Mouse (Mus musculus) forebrain, embryonic 11.5 days (tissue): ENCODE results near the gene Cse1l. TPM values are rescaled to one million over a fixed set of nuclear protein-coding genes. Genes with fewer than 3 reads are reported as not detected.

Experiments used
- ATAC-seq: fragments of 200-750 bp; cut with Nextera tagmentation; replicated peaks from 2 replicates; pipeline ENCODE4 v1.8.0; 2017; ENCODE audit warnings: moderate TSS enrichment; ENCODE audit not compliant: low FRiP score
- DNase-seq: peaks from one replicate; pipeline ENCODE4 v3.0.0-alpha.2; 2017; ENCODE audit warnings: low spot score
- H3K27ac ChIP-seq: fragments of 300-500 bp; sonication (generic); 2 replicates; pipeline ENCODE4 v1.5.1; 2014; ENCODE audit warnings: low read depth, low read length
- H3K27me3 ChIP-seq: fragments of 300-500 bp; sonication (generic); 2 replicates; pipeline ENCODE4 v1.6.1; 2014; ENCODE audit warnings: mild to moderate bottlenecking, low read length, mixed read lengths; ENCODE audit not compliant: control insufficient read depth, insufficient read depth
- H3K36me3 ChIP-seq: fragments of 300-500 bp; sonication (generic); 2 replicates; pipeline ENCODE4 v1.6.1; 2014; ENCODE audit warnings: mild to moderate bottlenecking, low read length, moderate library complexity, mixed read lengths; ENCODE audit not compliant: control insufficient read depth, insufficient read depth
- H3K4me1 ChIP-seq: fragments of 300-500 bp; sonication (generic); replicated peaks from 2 replicates; pipeline ENCODE4 v1.6.1; 2014; ENCODE audit warnings: low read length, mixed read lengths; ENCODE audit not compliant: control insufficient read depth, insufficient read depth
- H3K4me2 ChIP-seq: fragments of 300-500 bp; sonication (generic); 2 replicates; pipeline ENCODE4 v1.6.1; 2014; ENCODE audit warnings: low read depth, mild to moderate bottlenecking, low read length, moderate library complexity, mixed read lengths; ENCODE audit not compliant: severe bottlenecking
- H3K4me3 ChIP-seq: fragments of 300-500 bp; sonication (generic); 2 replicates; pipeline ENCODE4 v1.5.1; 2014; ENCODE audit warnings: low read depth, low read length
- H3K9ac ChIP-seq: fragments of 300-500 bp; sonication (generic); 2 replicates; pipeline ENCODE4 v1.6.1; 2014; ENCODE audit warnings: low read length
- H3K9me3 ChIP-seq: fragments of 300-500 bp; sonication (generic); 2 replicates; pipeline ENCODE4 v1.6.1; 2016; ENCODE audit warnings: low read length, mixed read lengths; ENCODE audit not compliant: control insufficient read depth
- WGBS: fragments of 180-500 bp; shearing (Covaris S2); extraction: QIAGEN DNeasy Blood & Tissue Kit; methylation state at CpG from one replicate; pipeline ENCODE4 v1.1.7; 2014; 5-methylcytosine and 5-hydroxymethylcytosine counted together
- polyA plus RNA-seq: library from polyadenylated mRNA; unstranded; fragments of >200 nt; fragmentation: Nextera tagmentation; extraction: Ambion mirVana; gene quantifications from 2 replicates; pipeline ENCODE4 v1.2.1, GENCODE M21; 2014

Cse1l gene
- polyA plus RNA-seq, 1 experiment from 2014 or later, result 240 TPM

GRCm38 (mm10) chr2:166909729-166910128, 3.9 kb downstream of the Cse1l start:
- 98% methylated on average over 3 of the region's 3 CpGs for WGBS
- no peak overlapping the region for H3K27ac ChIP-seq
- no peaks in the 10 kb centered on the region for H3K9me3 ChIP-seq
- no peaks in the 10 kb centered on the region for H3K36me3 ChIP-seq
- ATAC-seq (no peak), DNase-seq (no peak)
- no peak overlapping the region for H3K4me2 ChIP-seq
- peaks cover 6% of the 10 kb centered on the region; the same call in 1 of the 2 replicates for H3K4me1 ChIP-seq
- H3K9ac ChIP-seq, result no peak overlapping the region
- no peak overlapping the region for H3K4me3 ChIP-seq
- no peaks in the 10 kb centered on the region for H3K27me3 ChIP-seq

GRCm38 (mm10) chr2:166910536-166910935, 4.7 kb downstream of the Cse1l start:
- no peak overlapping the region for H3K4me3 ChIP-seq
- H3K36me3 ChIP-seq, result no peaks in the 10 kb centered on the region
- H3K27ac ChIP-seq, result no peak overlapping the region
- H3K9me3 ChIP-seq, result no peaks in the 10 kb centered on the region
- H3K9ac ChIP-seq, result no peak overlapping the region
- no peak overlapping the region for H3K4me2 ChIP-seq
- no peak for ATAC-seq
- no peaks in the 10 kb centered on the region for H3K27me3 ChIP-seq
- no peak for DNase-seq
- peaks cover 6% of the 10 kb centered on the region; the same call in 1 of the 2 replicates for H3K4me1 ChIP-seq
- 95% methylated on average over 8 of the region's 8 CpGs for WGBS

- no peak overlapping the region for H3K4me2 ChIP-seq
- H3K27me3 ChIP-seq, result no peaks in the 10 kb centered on the region
- no peak overlapping the region for H3K4me3 ChIP-seq
- no peaks in the 10 kb centered on the region for H3K9me3 ChIP-seq
- H3K27ac ChIP-seq, result no peak overlapping the region
- 93% methylated on average over 2 of the region's 2 CpGs for WGBS
- no peak overlapping the region for H3K9ac ChIP-seq
- DNase-seq (no peak), ATAC-seq (no peak)
- peaks cover 11% of the 10 kb centered on the region; the same call in 1 of the 2 replicates for H3K36me3 ChIP-seq
- no peaks in the 10 kb centered on the region for H3K4me1 ChIP-seq
These were observed 18.1 kb downstream of the Cse1l start for GRCm38 (mm10) chr2:166923971-166924370.

- H3K4me3 ChIP-seq, result no peak overlapping the region
- DNase-seq (no peak), ATAC-seq (no peak)
- no peak overlapping the region for H3K27ac ChIP-seq
- H3K4me1 ChIP-seq, result no peaks in the 10 kb centered on the region
- H3K9me3 ChIP-seq, result no peaks in the 10 kb centered on the region
- H3K9ac ChIP-seq, result no peak overlapping the region
- H3K4me2 ChIP-seq, result no peak overlapping the region
- no peaks in the 10 kb centered on the region for H3K27me3 ChIP-seq
- WGBS, result 92% methylated on average over 6 of the region's 6 CpGs
- H3K36me3 ChIP-seq, result peaks cover 8% of the 10 kb centered on the region; the same call in 1 of the 2 replicates
These were observed 28.1 kb downstream of the Cse1l start for GRCm38 (mm10) chr2:166933943-166934342.

- Histone ChIP-seq H3K9ac (no peak overlapping the region), H3K27me3 (no peaks in the 10 kb centered on the region), H3K4me1 (no peaks in the 10 kb centered on the region), H3K4me3 (no peak overlapping the region), H3K4me2 (no peak overlapping the region), H3K27ac (no peak overlapping the region), H3K9me3 (no peaks in the 10 kb centered on the region), H3K36me3 (peaks cover 6% of the 10 kb centered on the region; the same call in 1 of the 2 replicates)
- WGBS, result 77% methylated on average over 5 of the region's 5 CpGs
- no peak for DNase-seq
- no peak for ATAC-seq
These were observed 28.6 kb downstream of the Cse1l start for GRCm38 (mm10) chr2:166934416-166934815.

- Histone ChIP-seq H3K9me3 (no peaks in the 10 kb centered on the region), H3K27me3 (no peaks in the 10 kb centered on the region), H3K4me1 (no peaks in the 10 kb centered on the region), H3K27ac (no peak overlapping the region), H3K4me2 (no peak overlapping the region), H3K36me3 (peaks cover 3% of the 10 kb centered on the region; the same call in 1 of the 2 replicates), H3K4me3 (no peak overlapping the region), H3K9ac (no peak overlapping the region)
- WGBS, result 93% methylated on average over 7 of the region's 7 CpGs
- DNase-seq, result no peak
- ATAC-seq, result no peak
These were observed 29.7 kb downstream of the Cse1l start for GRCm38 (mm10) chr2:166935582-166935981.

- no peaks in the 10 kb centered on the region for H3K4me1 ChIP-seq
- no peaks in the 10 kb centered on the region for H3K27me3 ChIP-seq
- H3K9ac ChIP-seq, result no peak overlapping the region
- no peak overlapping the region for H3K4me2 ChIP-seq
- 95% methylated on average over 2 of the region's 2 CpGs for WGBS
- H3K36me3 ChIP-seq, result peaks cover 5% of the 10 kb centered on the region; the same call in 1 of the 2 replicates
- ATAC-seq (no peak), DNase-seq (no peak)
- H3K9me3 ChIP-seq, result no peaks in the 10 kb centered on the region
- H3K4me3 ChIP-seq, result no peak overlapping the region
- H3K27ac ChIP-seq, result no peak overlapping the region
These were observed 30.3 kb downstream of the Cse1l start for GRCm38 (mm10) chr2:166936166-166936565.

GRCm38 (mm10) chr2:166943146-166943545, 37.3 kb downstream of the Cse1l start:
- Histone ChIP-seq H3K9ac (no peak overlapping the region), H3K4me1 (no peaks in the 10 kb centered on the region), H3K4me2 (no peak overlapping the region), H3K36me3 (peaks cover 11% of the 10 kb centered on the region; the same call in 1 of the 2 replicates), H3K9me3 (no peaks in the 10 kb centered on the region), H3K4me3 (no peak overlapping the region), H3K27me3 (no peaks in the 10 kb centered on the region), H3K27ac (no peak overlapping the region)
- WGBS, result 77% methylated on average over 2 of the region's 2 CpGs
- no peak for ATAC-seq
- no peak for DNase-seq

GRCm38 (mm10) chr2:166944346-166944745, 38.5 kb downstream of the Cse1l start:
- Histone ChIP-seq H3K36me3 (peaks cover 18% of the 10 kb centered on the region), H3K4me1 (no peaks in the 10 kb centered on the region), H3K4me2 (no peak overlapping the region), H3K9me3 (no peaks in the 10 kb centered on the region), H3K4me3 (no peak overlapping the region), H3K9ac (no peak overlapping the region), H3K27me3 (no peaks in the 10 kb centered on the region), H3K27ac (no peak overlapping the region)
- no peak for ATAC-seq
- 89% methylated on average over 1 of the region's 1 CpGs for WGBS
- DNase-seq, result no peak
